Comparison of ENCODE assay signal across 30 mouse cellular contexts in the genomic region with DNA sequence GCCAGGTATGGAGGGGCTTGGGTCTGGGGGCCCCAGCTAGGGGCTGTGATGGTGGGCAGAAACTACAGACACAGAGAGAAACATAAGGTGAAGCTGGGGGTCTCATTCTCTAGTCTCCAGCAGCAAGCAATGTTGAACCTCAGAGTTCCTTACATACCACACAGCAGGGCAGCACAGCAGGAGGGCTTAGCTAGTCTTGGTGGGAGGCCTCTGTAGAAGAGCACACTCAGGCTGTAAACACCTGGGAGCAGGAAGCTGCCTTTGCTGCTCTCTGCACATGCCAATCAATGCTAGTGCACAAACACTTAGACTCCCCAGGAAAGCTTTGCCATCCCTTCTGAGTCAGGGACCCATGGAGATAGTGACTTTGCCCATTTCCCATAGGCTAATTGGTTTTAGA. TPM values are rescaled to one million over a fixed set of nuclear protein-coding genes. Genes with fewer than 3 reads are reported as not detected.
DNase-seq lines count a peak whose midpoint lies in the region; ATAC-seq and TF ChIP-seq lines count a peak whose summit lies in the region.
"Had no signal": no experiment of that assay in that cellular context is flagged by ENCODE, and none has a peak within 500 bp of the region (broad histone marks: within the 10 kb centered on the region; RNA-seq: fewer than 3 reads in every experiment).

No protein-coding gene starts in this region.

- peaks cover 19% of the 10 kb centered on the region for H3K4me1 ChIP-seq in embryonic facial prominence, embryonic 13.5 days
- peaks cover 7% of the 10 kb centered on the region; the same call in 1 of the 2 replicates for H3K4me1 ChIP-seq in embryonic facial prominence, embryonic 10.5 days
- peaks cover 0 to 7% of the 10 kb centered on the region in 2 experiments; a peak in 1 of 4 replicates for H3K4me1 ChIP-seq in ES-E14 (ENCODE audit: control insufficient read depth in 2 of 2, insufficient read depth in 2 of 2, low read length in 2 of 2, poor library complexity in 1 of 2)
- H3K4me1 ChIP-seq in olfactory bulb, adult 2 months (ENCODE audit: control insufficient read depth, insufficient read depth, low read length): peaks cover 20% of the 10 kb centered on the region
- H3K4me1 ChIP-seq: intestine, embryonic 15.5 days; liver, embryonic 15.5 days had no signal

- in situ Hi-C loops in ES-E14 (cut with MboI; ENCODE audit: low sequenced_read_pairs in 2 of 2, unreplicated experiment in 2 of 2): no loop called here

- 0 out of 2 replicates have a peak overlapping the region, but pooled peaks have one; percentile 4 for H3K27ac ChIP-seq in embryonic facial prominence, embryonic 13.5 days
- no peak overlapping the region; the same call in 1 of the 2 replicates for H3K27ac ChIP-seq in embryonic facial prominence, embryonic 10.5 days (replicated peaks)
- H3K27ac ChIP-seq in layer of hippocampus, adult 2 months: peak overlapping the region; percentile 71; the same call in 1 of the 2 replicates
- H3K27ac ChIP-seq in ES-E14 (ENCODE audit: insufficient read depth, low read depth, low read length, poor library complexity, severe bottlenecking): no peak overlapping the region
- H3K27ac ChIP-seq in olfactory bulb, adult 2 months (ENCODE audit: insufficient read depth, low read depth, low read length): peak overlapping the region; percentile 67
- H3K27ac ChIP-seq: forebrain, embryonic 13.5 days; heart, embryonic 15.5 days; hindbrain, embryonic 12.5 days; hindbrain, postnatal 0 days; intestine, embryonic 15.5 days; kidney, postnatal 0 days; limb, embryonic 12.5 days; liver, embryonic 15.5 days; neural tube, embryonic 13.5 days had no signal

- H3K36me3 ChIP-seq in embryonic facial prominence, embryonic 13.5 days: no peaks in the 10 kb centered on the region
- no peaks in the 10 kb centered on the region for H3K36me3 ChIP-seq in embryonic facial prominence, embryonic 10.5 days (replicated peaks)
- H3K36me3 ChIP-seq in ES-E14 (ENCODE audit: control insufficient read depth, insufficient read depth, low read length, poor library complexity, severe bottlenecking): no peaks in the 10 kb centered on the region
- H3K36me3 ChIP-seq: heart, embryonic 15.5 days; hindbrain, embryonic 12.5 days; intestine, embryonic 15.5 days; limb, embryonic 12.5 days; liver, embryonic 15.5 days had no signal

- no peaks in the 10 kb centered on the region for H3K9me3 ChIP-seq in embryonic facial prominence, embryonic 13.5 days
- no peaks in the 10 kb centered on the region for H3K9me3 ChIP-seq in embryonic facial prominence, embryonic 10.5 days
- no peaks in the 10 kb centered on the region for H3K9me3 ChIP-seq in ES-E14 (ENCODE audit: control insufficient read depth, insufficient read depth, low read depth, low read length)
- H3K9me3 ChIP-seq: forebrain, embryonic 13.5 days; heart, embryonic 15.5 days; hindbrain, embryonic 12.5 days; intestine, embryonic 15.5 days; limb, embryonic 12.5 days; liver, embryonic 15.5 days; neural tube, embryonic 13.5 days had no signal

- no peak for ATAC-seq in embryonic facial prominence, embryonic 13.5 days (ENCODE audit: insufficient number of reproducible peaks, insufficient read depth, low FRiP score, low TSS enrichment, low read depth)
- ATAC-seq: forebrain, embryonic 13.5 days; hindbrain, postnatal 0 days; intestine, embryonic 15.5 days had no signal

- TF ChIP-seq POLR2A in olfactory bulb, adult 2 months (IDR thresholded peaks at IDR 0.05; ENCODE audit: insufficient read depth, low read depth, low read length): no peak

- H3K9ac ChIP-seq in embryonic facial prominence, embryonic 13.5 days: no peak overlapping the region
- no peak overlapping the region for H3K9ac ChIP-seq in ES-E14 (ENCODE audit: insufficient read depth, low read depth, low read length, poor library complexity, severe bottlenecking)
- H3K9ac ChIP-seq: forebrain, embryonic 13.5 days; heart, embryonic 15.5 days; hindbrain, embryonic 12.5 days; intestine, embryonic 15.5 days; limb, embryonic 12.5 days; liver, embryonic 15.5 days; lung, embryonic 14.5 days; neural tube, embryonic 13.5 days had no signal

- no peak for TF ChIP-seq CTCF in layer of hippocampus, adult 2 months (conservative IDR thresholded peaks at IDR 0.05)
- no peak for TF ChIP-seq CTCF in olfactory bulb, adult 2 months (IDR thresholded peaks at IDR 0.05; ENCODE audit: insufficient read depth, low read depth, low read length)

- DNase-seq in embryonic facial prominence, embryonic 10.5 days (ENCODE audit: low spot score): no peak
- no peak for DNase-seq in layer of hippocampus, adult 2 months (ENCODE audit: low spot score in 2 of 2)
- no peak for DNase-seq in layer of hippocampus, adult 18-20 months (ENCODE audit: low spot score in 2 of 2)
- DNase-seq in ES-E14 (ENCODE audit: low read depth, low spot score): peak; percentile 47
- no peak for DNase-seq in adrenal gland, postnatal 10 days
- DNase-seq: adrenal gland, adult 8-10 months; cerebellum, adult 11 months; cerebellum, adult 9-10 months; cerebellum, postnatal 36 days; gastrocnemius, postnatal 25 days; kidney, adult 2 months; kidney, postnatal 4 days; layer of hippocampus, adult 9-11 months; lung, embryonic 14.5 days; lung, postnatal 14 days; retina, postnatal 1 day; right cerebral cortex, postnatal 14 days had no signal

- no peaks in the 10 kb centered on the region for H3K27me3 ChIP-seq in embryonic facial prominence, embryonic 13.5 days
- no peaks in the 10 kb centered on the region for H3K27me3 ChIP-seq in embryonic facial prominence, embryonic 10.5 days (replicated peaks; ENCODE audit: low read depth, poor library complexity, severe bottlenecking)
- H3K27me3 ChIP-seq: forebrain, embryonic 13.5 days; heart, embryonic 15.5 days; hindbrain, embryonic 12.5 days; intestine, embryonic 15.5 days; limb, embryonic 12.5 days; liver, embryonic 15.5 days; neural tube, embryonic 13.5 days had no signal

- H3K4me2 ChIP-seq in embryonic facial prominence, embryonic 13.5 days: no peak overlapping the region
- H3K4me2 ChIP-seq: forebrain, embryonic 13.5 days; heart, embryonic 15.5 days; hindbrain, embryonic 12.5 days; intestine, embryonic 15.5 days; limb, embryonic 12.5 days; liver, embryonic 15.5 days; lung, embryonic 14.5 days; neural tube, embryonic 13.5 days had no signal

- no peak overlapping the region for H3K4me3 ChIP-seq in embryonic facial prominence, embryonic 13.5 days
- no peak overlapping the region for H3K4me3 ChIP-seq in embryonic facial prominence, embryonic 10.5 days
- H3K4me3 ChIP-seq in layer of hippocampus, adult 2 months: no peak overlapping the region
- no peak overlapping the region for H3K4me3 ChIP-seq in ES-E14 (ENCODE audit: insufficient read depth in 1 of 2, low read depth in 1 of 2, low read length in 2 of 2, poor library complexity in 1 of 2, severe bottlenecking in 1 of 2)
- no peak overlapping the region for H3K4me3 ChIP-seq in olfactory bulb, adult 2 months (ENCODE audit: insufficient read depth, low read depth, low read length)
- H3K4me3 ChIP-seq: erythroblast, embryonic 14.5 days; forebrain, embryonic 13.5 days; heart, embryonic 15.5 days; hindbrain, embryonic 12.5 days; intestine, embryonic 15.5 days; limb, embryonic 12.5 days; liver, embryonic 15.5 days; neural tube, embryonic 13.5 days had no signal

TF ChIP-seq in ES-E14, 5 proteins besides CTCF, POLR2A, EP300 and RAD21:
- no peak for TF ChIP-seq ZNF384 (IDR thresholded peaks at IDR 0.05; ENCODE audit: low read depth, low read length)
- TF ChIP-seq CHD2 (IDR thresholded peaks at IDR 0.05; ENCODE audit: low read depth, low read length): no peak
- no peak for TF ChIP-seq HCFC1 (IDR thresholded peaks at IDR 0.05; ENCODE audit: borderline replicate concordance, insufficient read depth, low read length)
- no peak for TF ChIP-seq MAFK (IDR thresholded peaks at IDR 0.05; ENCODE audit: insufficient read depth, low read depth, low read length)
- TF ChIP-seq ZC3H11A (IDR thresholded peaks at IDR 0.05; ENCODE audit: borderline replicate concordance, low read depth, low read length): no peak

RNA-seq across cellular contexts. Expression of a gene that starts 38.3 kb away (rescaled TPM):
- 56.1 and 60.0 TPM in 2 replicates for polyA plus RNA-seq in embryonic facial prominence, embryonic 13.5 days (2015; fragmentation: Nextera tagmentation; extraction: Ambion mirVana)
- polyA plus RNA-seq in embryonic facial prominence, embryonic 10.5 days (2016; fragmentation: Nextera tagmentation; extraction: Ambion mirVana): 36.6 and 44.8 TPM in 2 replicates
- 100 to 1,000 TPM; 569 to 585 TPM for total RNA-seq in layer of hippocampus, adult 2 months (2021)
- total RNA-seq in layer of hippocampus, adult 18-20 months (2021): 100 to 1,000 TPM; 528 to 532 TPM
- total RNA-seq in ES-E14 (2012; rRNA removed): 0.42 and 1.7 TPM in 2 replicates
- polyA plus RNA-seq in olfactory bulb, adult 2 months (2012; ENCODE audit: insufficient read depth, insufficient read length, low replicate concordance, missing spikeins): 265 and 822 TPM in 2 replicates
- total RNA-seq in adrenal gland, postnatal 10 days (2021): 10 to 100 TPM; 13.5 to 18.0 TPM
- polyA plus RNA-seq: erythroblast, embryonic 14.5 days; liver, adult 2 months had no signal

Comparison
In these comparisons a context has a peak if more than half of its experiments do, and no peak if none do; other contexts are left out.
1. H3K27ac ChIP-seq: peak in embryonic facial prominence, embryonic 13.5 days (single experiment), layer of hippocampus, adult 2 months (single experiment) and olfactory bulb, adult 2 months (single experiment); none in embryonic facial prominence, embryonic 10.5 days (single experiment) and ES-E14 (single experiment).
2. RNA of a gene that starts 38.3 kb away (total RNA-seq): 569 to 585 TPM in layer of hippocampus, adult 2 months and 528 to 532 TPM in layer of hippocampus, adult 18-20 months; 13.5 to 18.0 TPM in adrenal gland, postnatal 10 days and 0.42 to 1.7 TPM in ES-E14; every median in the first group is over 10 times any median in the second.